Comparison of ENCODE assay signal across 8 mouse cellular contexts in genomic region chr8:71701414-71702086, GRCm38 (mm10). TPM values are rescaled to one million over a fixed set of nuclear protein-coding genes. Genes with fewer than 3 reads are reported as not detected.
DNase-seq lines count a peak whose midpoint lies in the region; ATAC-seq and TF ChIP-seq lines count a peak whose summit lies in the region.

Gene B3gnt3 (minus strand): TSS chr8:71701789.

- peaks cover 8% of the 10 kb centered on the region for H3K4me1 ChIP-seq in embryonic facial prominence, embryonic 15.5 days
- H3K4me1 ChIP-seq in limb, embryonic 12.5 days (replicated peaks): peaks cover 7% of the 10 kb centered on the region
- H3K4me1 ChIP-seq in neural tube, embryonic 15.5 days: peaks cover 7% of the 10 kb centered on the region; the same call in 1 of the 2 replicates

- 16% methylated on average over 33 of the region's 34 CpGs for WGBS in embryonic facial prominence, embryonic 15.5 days
- whole genome bisulfite sequencing in limb, embryonic 12.5 days: 17% methylated on average over 32 of the region's 34 CpGs
- 22% methylated on average over 32 of the region's 34 CpGs for WGBS in neural tube, embryonic 15.5 days

- intact Hi-C loops in left cerebral cortex, adult 2 months (cut with DNase I): no loop called here
- intact Hi-C loops in gastrocnemius, postnatal 14 days (cut with DNase I; ENCODE audit: low total_unique reads): no loop called here
- intact Hi-C loops in gastrocnemius, postnatal 36 days (cut with DNase I): loop anchor here (5.0 kb wide), 1 partner anchor 421 kb away; no protein-coding TSS in a partner anchor

- H3K27ac ChIP-seq in left cerebral cortex, adult 2 months: no peak within 1 kb of the TSS
- H3K27ac ChIP-seq in embryonic facial prominence, embryonic 15.5 days (replicated peaks): no peak within 1 kb of the TSS
- no peak within 1 kb of the TSS for H3K27ac ChIP-seq in limb, embryonic 12.5 days
- H3K27ac ChIP-seq in neural tube, embryonic 15.5 days (replicated peaks): no peak within 1 kb of the TSS

- H3K36me3 ChIP-seq in embryonic facial prominence, embryonic 15.5 days: no peaks in the 10 kb centered on the region
- H3K36me3 ChIP-seq in limb, embryonic 12.5 days: no peaks in the 10 kb centered on the region
- no peaks in the 10 kb centered on the region for H3K36me3 ChIP-seq in neural tube, embryonic 15.5 days

- peaks cover 73% of the 10 kb centered on the region for H3K27me3 ChIP-seq in embryonic facial prominence, embryonic 15.5 days
- peaks cover 94% of the 10 kb centered on the region for H3K27me3 ChIP-seq in limb, embryonic 12.5 days
- H3K27me3 ChIP-seq in neural tube, embryonic 15.5 days (replicated peaks): peaks cover 72% of the 10 kb centered on the region

- no peak within 1 kb of the TSS for H3K9ac ChIP-seq in embryonic facial prominence, embryonic 15.5 days
- no peak within 1 kb of the TSS for H3K9ac ChIP-seq in limb, embryonic 12.5 days (replicated peaks)
- H3K9ac ChIP-seq in neural tube, embryonic 15.5 days (replicated peaks): no peak within 1 kb of the TSS

- H3K4me2 ChIP-seq in embryonic facial prominence, embryonic 15.5 days (replicated peaks): peak within 1 kb of the TSS; percentile 40
- H3K4me2 ChIP-seq in limb, embryonic 12.5 days: peak within 1 kb of the TSS; percentile 42
- H3K4me2 ChIP-seq in neural tube, embryonic 15.5 days: peak within 1 kb of the TSS; percentile 31

- no peak for ATAC-seq in embryonic facial prominence, embryonic 15.5 days (ENCODE audit: insufficient number of reproducible peaks, low FRiP score, low TSS enrichment, low read depth)
- ATAC-seq in limb, embryonic 12.5 days (ENCODE audit: insufficient number of reproducible peaks, insufficient read depth, low FRiP score, low TSS enrichment, low read depth): no peak
- no peak for ATAC-seq in neural tube, embryonic 15.5 days (ENCODE audit: low FRiP score)

- H3K9me3 ChIP-seq in embryonic facial prominence, embryonic 15.5 days (replicated peaks): no peaks in the 10 kb centered on the region
- no peaks in the 10 kb centered on the region for H3K9me3 ChIP-seq in limb, embryonic 12.5 days
- H3K9me3 ChIP-seq in neural tube, embryonic 15.5 days (replicated peaks): no peaks in the 10 kb centered on the region

- no peak for DNase-seq in left cerebral cortex, adult 2 months (ENCODE audit: extremely low spot score in 1 of 2, low spot score in 2 of 2)
- DNase-seq in left cerebral cortex, adult 18-20 months (ENCODE audit: low spot score in 2 of 2): no peak
- DNase-seq in embryo, embryonic 11 days: no peak
- DNase-seq in gastrocnemius, postnatal 14 days: no peak
- no peak for DNase-seq in gastrocnemius, postnatal 36 days

- H3K4me3 ChIP-seq in left cerebral cortex, adult 2 months: peak within 1 kb of the TSS; percentile 23
- peak within 1 kb of the TSS; percentile 27 for H3K4me3 ChIP-seq in embryonic facial prominence, embryonic 15.5 days (replicated peaks)
- H3K4me3 ChIP-seq in limb, embryonic 12.5 days (replicated peaks): peak within 1 kb of the TSS; percentile 13; the same call in 1 of the 2 replicates
- peak within 1 kb of the TSS; percentile 15 for H3K4me3 ChIP-seq in neural tube, embryonic 15.5 days (replicated peaks)

- no peak for TF ChIP-seq CTCF in left cerebral cortex, adult 2 months (IDR thresholded peaks at IDR 0.05)

RNA-seq across cellular contexts. Expression of gene B3gnt3, which starts in this region (rescaled TPM):
- under 1 TPM; 0.68 to 0.79 TPM for total RNA-seq in left cerebral cortex, adult 2 months (2021)
- 1 to 10 TPM in 1 of 2 experiments, under 1 TPM in 1; 0.82 to 1.1 TPM for total RNA-seq in left cerebral cortex, adult 18-20 months (2021)
- 1.1 and 1.4 TPM in 2 replicates for polyA plus RNA-seq in embryonic facial prominence, embryonic 15.5 days (2015; fragmentation: Nextera tagmentation; extraction: Ambion mirVana)
- 0.70 and 1.1 TPM in 2 replicates for polyA plus RNA-seq in limb, embryonic 12.5 days (2016; fragmentation: Nextera tagmentation; extraction: Ambion mirVana)
- 0.56 and 1.3 TPM in 2 replicates for polyA plus RNA-seq in neural tube, embryonic 15.5 days (2015; fragmentation: Nextera tagmentation; extraction: Ambion mirVana)
- 1 to 10 TPM; 5.2 to 5.5 TPM for total RNA-seq in gastrocnemius, postnatal 14 days (2021)
- 1 to 10 TPM; 2.1 to 2.6 TPM for total RNA-seq in gastrocnemius, postnatal 36 days (2021)
